Mouse (Mus musculus) intestine, embryonic 15.5 days (tissue): Measurements from ENCODE around the gene Sema7a. TPM values are rescaled to one million over a fixed set of nuclear protein-coding genes. Genes with fewer than 3 reads are reported as not detected.

Source experiments
- polyA plus RNA-seq: library from polyadenylated mRNA; unstranded; fragments of >200 nt; fragmentation: Nextera tagmentation; extraction: Ambion mirVana; gene quantifications from 2 replicates; pipeline ENCODE4 v1.2.1, GENCODE M21; 2015

Gene Sema7a
- polyA plus RNA-seq, 1 experiment from 2014 or later, result 0.89 TPM

Other genes with a start within 250 kb of the Sema7a start
- gene Edc3, start 231.6 kb upstream of the Sema7a start, polyA plus RNA-seq, result 29.6 and 29.9 TPM in 2 replicates
- gene Clk3, start 174.3 kb upstream of the Sema7a start, polyA plus RNA-seq, result 57.8 and 71.7 TPM in 2 replicates
- 7.4 and 7.8 TPM in 2 replicates for gene Arid3b, start 103.3 kb upstream of the Sema7a start, polyA plus RNA-seq
- gene Ubl7, start 29.1 kb upstream of the Sema7a start, polyA plus RNA-seq, result 89.0 and 91.1 TPM in 2 replicates
- gene Cyp11a1, start 66.3 kb downstream of the Sema7a start, polyA plus RNA-seq, result 9.3 and 22.1 TPM in 2 replicates
- 4.5 and 4.6 TPM in 2 replicates for gene Stra6, start 123.7 kb downstream of the Sema7a start, polyA plus RNA-seq
- 0.09 TPM in 1 of 2 replicates, not detected in the other for gene Ccdc33, start 178.7 kb downstream of the Sema7a start, polyA plus RNA-seq